Mouse (Mus musculus): ENCODE results near the gene Ccdc28a.

Gene Ccdc28a

GRCm38 (mm10) chr10:18194156-18194555, 40.6 kb downstream of the Ccdc28a start:
- DNase-seq (ENCODE audit: low spot score): no peak

GRCm38 (mm10) chr10:18193221-18193620, 41.6 kb downstream of the Ccdc28a start:
- no peak for DNase-seq (ENCODE audit: low spot score)

- DNase-seq (ENCODE audit: low spot score): no peak
Observed at GRCm38 (mm10) chr10:18191706-18192105, 43.1 kb downstream of the Ccdc28a start.

GRCm38 (mm10) chr10:18189498-18189897, 45.3 kb downstream of the Ccdc28a start:
- DNase-seq (ENCODE audit: low spot score): no peak

GRCm38 (mm10) chr10:18188564-18188963, 46.2 kb downstream of the Ccdc28a start:
- no peak for DNase-seq (ENCODE audit: low spot score)

GRCm38 (mm10) chr10:18182246-18182645, 52.6 kb downstream of the Ccdc28a start:
- DNase-seq (ENCODE audit: low spot score): no peak

- DNase-seq (ENCODE audit: low spot score): no peak
Observed at GRCm38 (mm10) chr10:18177304-18177703, 57.5 kb downstream of the Ccdc28a start.

- DNase-seq (ENCODE audit: low spot score): no peak
Observed at GRCm38 (mm10) chr10:18176722-18177121, 58.1 kb downstream of the Ccdc28a start.

- no peak for DNase-seq (ENCODE audit: low spot score)
Observed at GRCm38 (mm10) chr10:18175087-18175486, 59.7 kb downstream of the Ccdc28a start.

Measured in retina, embryonic 14.5 days (tissue).